Mouse (Mus musculus) heart, postnatal 0 days (tissue): Measurements from ENCODE around the gene Pde4a. TPM values are rescaled to one million over a fixed set of nuclear protein-coding genes. Genes with fewer than 3 reads are reported as not detected.
A peak's percentile ranks its signal among the peaks of the same experiment; 100 is the strongest.

Experiments used
- ATAC-seq: fragments of 200-750 bp; cut with Nextera tagmentation; 2 replicates; pipeline ENCODE4 v1.8.0; 2017; ENCODE audit warnings: low read depth, moderate number of reproducible peaks, moderate library complexity; ENCODE audit not compliant: insufficient read depth
- DNase-seq: peaks from one replicate; pipeline ENCODE4 v3.0.0-alpha.2; 2016; ENCODE audit warnings: low spot score
- H3K27ac ChIP-seq: fragments of 300-500 bp; sonication (generic); 2 replicates; pipeline ENCODE4 v1.5.1; 2014; ENCODE audit warnings: low read depth, mild to moderate bottlenecking
- H3K27me3 ChIP-seq: fragments of 300-500 bp; sonication (generic); 2 replicates; pipeline ENCODE4 v1.6.1; 2014; ENCODE audit warnings: low read length, mixed read lengths; ENCODE audit not compliant: control insufficient read depth, insufficient read depth
- H3K36me3 ChIP-seq: fragments of 300-500 bp; sonication (generic); replicated peaks from 2 replicates; pipeline ENCODE4 v1.6.1; 2014; ENCODE audit warnings: low read length, mixed read lengths; ENCODE audit not compliant: control insufficient read depth, insufficient read depth
- H3K4me1 ChIP-seq: fragments of 300-500 bp; sonication (generic); 2 replicates; pipeline ENCODE4 v1.6.1; 2014; ENCODE audit warnings: antibody characterized with exemption; ENCODE audit not compliant: control insufficient read depth, insufficient read depth
- H3K4me2 ChIP-seq: fragments of 300-500 bp; sonication (generic); 2 replicates; pipeline ENCODE4 v1.6.1; 2014; ENCODE audit warnings: low read depth, mild to moderate bottlenecking, low read length, moderate library complexity
- H3K4me3 ChIP-seq: fragments of 300-500 bp; sonication (generic); 2 replicates; pipeline ENCODE4 v1.5.1; 2014; ENCODE audit warnings: low read depth, low read length
- H3K9ac ChIP-seq: fragments of 300-500 bp; sonication (generic); replicated peaks from 2 replicates; pipeline ENCODE4 v1.6.1; 2014; ENCODE audit warnings: low read depth, low read length, mixed read lengths
- H3K9me3 ChIP-seq: fragments of 300-500 bp; sonication (generic); replicated peaks from 2 replicates; pipeline ENCODE4 v1.6.1; 2016; ENCODE audit warnings: low read length; ENCODE audit not compliant: control insufficient read depth
- CTCF ChIP-seq: IDR thresholded peaks from 2 replicates; pipeline ENCODE4 v1.5.1; 2016; ENCODE audit warnings: antibody characterized with exemption, control low read depth, low read depth
- EP300 ChIP-seq: IDR thresholded peaks from 2 replicates; pipeline ENCODE4 v1.6.1; 2016; ENCODE audit warnings: antibody characterized with exemption, low read depth
- WGBS: fragments of 180-500 bp; shearing (Covaris S2); extraction: QIAGEN DNeasy Blood & Tissue Kit; methylation state at CpG from one replicate; pipeline ENCODE4 v1.1.7; 2014; 5-methylcytosine and 5-hydroxymethylcytosine counted together
- polyA plus RNA-seq: library from polyadenylated mRNA; unstranded; fragments of >200 nt; fragmentation: Nextera tagmentation; extraction: Ambion mirVana; gene quantifications from 2 replicates; pipeline ENCODE4 v1.2.1, GENCODE M21; 2015
- total RNA-seq: library from RNA; depleted of rRNA; stranded (reverse); fragments of >200 nt; gene quantifications from 2 replicates; pipeline ENCODE4 v1.2.3, GENCODE M21; 2014; ENCODE audit warnings: low replicate concordance

Gene Pde4a
- total and polyA plus RNA-seq, 2 experiments from 2014 or later = 14.6 to 17.5 TPM

GRCm38 (mm10) chr9:21224576-21225414, 59.3 kb downstream of the Pde4a start:
- H3K9me3 ChIP-seq = no peaks in the 10 kb centered on the region
- DNase-seq (peak; percentile 55), ATAC-seq (no peak)
- WGBS = 22% methylated on average over 26 of the region's 26 CpGs
- no peaks in the 10 kb centered on the region for H3K27me3 ChIP-seq
- H3K9ac ChIP-seq = no peak overlapping the region
- no peak overlapping the region for H3K27ac ChIP-seq
- peak overlapping the region; percentile 67 for H3K4me2 ChIP-seq
- H3K4me3 ChIP-seq = peak overlapping the region; percentile 44
- H3K4me1 ChIP-seq = peaks cover 16% of the 10 kb centered on the region; the same call in 1 of the 2 replicates
- H3K36me3 ChIP-seq = 0 out of 2 replicates have a peak, but pooled peaks cover 1% of the 10 kb centered on the region
- TF ChIP-seq EP300 = no peak
- TF ChIP-seq CTCF = no peak

DNA sequence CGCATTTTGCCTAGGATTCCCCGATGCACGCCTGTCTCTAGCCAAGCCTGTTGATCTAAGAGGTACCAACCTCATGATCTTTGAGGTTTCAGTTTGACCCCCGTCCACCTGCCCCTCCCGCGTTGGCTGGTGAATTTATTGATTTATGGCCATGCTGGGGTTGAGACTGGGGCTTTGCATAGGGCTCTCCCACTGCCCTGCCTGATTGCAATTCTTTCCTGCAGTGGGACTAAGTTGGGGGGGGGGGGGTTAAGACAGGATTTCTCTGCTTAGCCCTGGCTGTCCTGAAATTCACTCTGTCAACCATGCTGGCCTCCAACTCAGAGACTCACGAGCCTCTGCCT, 59.9 kb downstream of the Pde4a start:
- Histone ChIP-seq H3K27ac (no peak overlapping the region), H3K36me3 (peaks cover 7% of the 10 kb centered on the region), H3K9me3 (no peaks in the 10 kb centered on the region), H3K4me3 (peak overlapping the region; percentile 44), H3K9ac (no peak overlapping the region), H3K4me2 (peak overlapping the region; percentile 67), H3K4me1 (peaks cover 16% of the 10 kb centered on the region; the same call in 1 of the 2 replicates), H3K27me3 (no peaks in the 10 kb centered on the region)
- TF ChIP-seq EP300 (no peak), CTCF (no peak)
- ATAC-seq (no peak), DNase-seq (no peak)
- 8% methylated on average over 7 of the region's 7 CpGs for WGBS

DNA sequence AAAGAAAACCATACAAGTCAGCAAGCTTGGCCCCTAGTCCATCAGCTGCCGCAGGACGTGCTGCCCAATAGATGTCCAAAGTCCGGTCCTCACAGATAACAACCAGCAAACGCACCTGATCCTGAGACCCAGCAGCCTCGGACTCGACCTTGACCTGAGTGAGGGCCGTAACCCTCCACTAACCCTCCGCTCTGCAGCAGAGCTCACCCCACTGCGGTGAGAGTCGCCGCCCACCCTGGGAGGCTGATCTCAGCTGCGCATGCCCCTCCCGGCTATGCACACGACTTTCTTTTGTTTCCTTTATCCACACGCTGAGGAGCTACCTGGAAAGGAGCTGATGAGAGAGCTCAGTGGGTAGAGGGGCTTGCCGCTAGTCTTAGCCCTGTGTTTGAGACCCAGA, 61.8 kb downstream of the Pde4a start:
- Histone ChIP-seq H3K27me3 (no peaks in the 10 kb centered on the region), H3K9ac (peak overlapping the region; percentile 59), H3K27ac (no peak overlapping the region), H3K4me2 (peak overlapping the region; percentile 69), H3K4me3 (peak overlapping the region; percentile 41), H3K9me3 (no peaks in the 10 kb centered on the region), H3K4me1 (peaks cover 8% of the 10 kb centered on the region; the same call in 1 of the 2 replicates), H3K36me3 (peaks cover 26% of the 10 kb centered on the region)
- WGBS = 7% methylated on average over 16 of the region's 16 CpGs
- no peak for TF ChIP-seq EP300
- ATAC-seq (peak; percentile 56; the same call in 1 of the 2 replicates), DNase-seq (peak; percentile 52)

- Histone ChIP-seq H3K4me2 (no peak overlapping the region), H3K27me3 (no peaks in the 10 kb centered on the region), H3K9ac (no peak overlapping the region), H3K36me3 (peaks cover 63% of the 10 kb centered on the region), H3K9me3 (no peaks in the 10 kb centered on the region), H3K27ac (no peak overlapping the region), H3K4me3 (no peak overlapping the region), H3K4me1 (peaks cover 8% of the 10 kb centered on the region; the same call in 1 of the 2 replicates)
- WGBS = 55% methylated on average over 23 of the region's 23 CpGs
- DNase-seq (no peak), ATAC-seq (no peak)
- TF ChIP-seq CTCF = no peak
- no peak for TF ChIP-seq EP300
Observed at GRCm38 (mm10) chr9:21231551-21231950, 66.0 kb downstream of the Pde4a start.

GRCm38 (mm10) chr9:21232867-21233266, 67.4 kb downstream of the Pde4a start:
- DNase-seq (no peak), ATAC-seq (no peak)
- TF ChIP-seq CTCF (no peak), EP300 (no peak)
- H3K9me3 ChIP-seq = no peaks in the 10 kb centered on the region
- H3K27me3 ChIP-seq = no peaks in the 10 kb centered on the region
- WGBS = 87% methylated on average over 5 of the region's 5 CpGs
- H3K4me3 ChIP-seq = no peak overlapping the region
- no peak overlapping the region for H3K4me2 ChIP-seq
- no peak overlapping the region for H3K27ac ChIP-seq
- peaks cover 11% of the 10 kb centered on the region; the same call in 1 of the 2 replicates for H3K4me1 ChIP-seq
- H3K9ac ChIP-seq = no peak overlapping the region
- H3K36me3 ChIP-seq = peaks cover 67% of the 10 kb centered on the region
